ENCODE assay signal across 16 mouse cellular contexts in the genomic region with DNA sequence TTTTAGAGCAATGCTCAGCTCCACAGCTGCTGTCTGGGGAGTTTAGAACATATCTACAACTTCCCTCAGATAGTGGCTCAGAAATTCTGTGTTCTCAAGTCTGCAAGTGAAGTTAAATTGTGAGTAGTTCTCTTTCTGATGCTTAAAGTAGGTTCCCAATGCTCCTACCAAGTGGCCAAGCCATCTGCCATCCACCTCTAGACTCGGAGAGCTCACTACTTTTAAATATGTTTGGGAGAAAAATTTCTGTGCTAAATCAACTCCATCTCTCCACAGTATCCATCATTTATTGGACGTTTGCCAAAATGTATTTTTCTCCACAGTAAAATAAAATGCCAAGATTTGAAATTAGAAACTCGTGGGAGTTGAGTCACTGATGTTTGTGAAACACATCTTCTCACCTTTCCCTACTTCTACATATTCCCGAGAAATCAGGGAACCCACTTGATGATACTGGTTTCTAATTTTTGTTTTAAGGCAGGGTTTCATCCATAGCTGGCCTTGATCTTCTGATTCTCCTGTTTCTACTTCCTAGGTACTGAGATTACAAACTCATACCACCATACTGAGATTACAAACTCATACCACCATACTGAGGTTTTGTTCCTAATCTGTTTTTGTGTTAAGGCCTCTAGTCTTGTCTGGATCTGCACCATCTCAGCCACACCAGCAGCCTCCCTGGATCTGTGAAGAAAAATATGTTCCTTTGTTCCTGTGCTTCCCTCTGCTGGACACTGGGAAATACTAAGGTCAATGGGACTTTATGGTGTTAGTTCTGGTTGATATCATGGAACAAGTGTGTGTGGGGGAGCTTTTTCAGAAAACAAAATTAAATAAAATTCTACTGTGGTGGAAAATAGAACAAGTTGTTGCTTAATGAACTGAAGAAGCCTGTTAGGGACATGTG. TPM values are rescaled to one million over a fixed set of nuclear protein-coding genes. Genes with fewer than 3 reads are reported as not detected.
DNase-seq lines count a peak whose midpoint lies in the region; ATAC-seq and TF ChIP-seq lines count a peak whose summit lies in the region.
"Had no signal": no experiment of that assay in that cellular context is flagged by ENCODE, and none has a peak within 500 bp of the region (broad histone marks: within the 10 kb centered on the region; RNA-seq: fewer than 3 reads in every experiment).

No protein-coding gene starts in this region.

- H3K9ac ChIP-seq in kidney, postnatal 0 days (ENCODE audit: low read depth, low read length), result no peak overlapping the region
- no peak overlapping the region for H3K9ac ChIP-seq in kidney, embryonic 16.5 days (replicated peaks; ENCODE audit: low read length)
- H3K9ac ChIP-seq: lung, embryonic 15.5 days had no signal

- ATAC-seq in frontal cortex, adult (ENCODE audit: low TSS enrichment), result peak; percentile 90
- no peak for ATAC-seq in kidney, postnatal 0 days (replicated peaks; ENCODE audit: low FRiP score, low read depth)
- ATAC-seq in kidney, embryonic 16.5 days (ENCODE audit: low FRiP score, low TSS enrichment), result no peak
- ATAC-seq in megakaryocyte-erythroid progenitor cell, adult 5-6 weeks (replicated peaks; ENCODE audit: low FRiP score, low TSS enrichment, poor library complexity, severe bottlenecking), result no peak
- ATAC-seq: Patski had no signal

- H3K4me2 ChIP-seq in kidney, postnatal 0 days (ENCODE audit: low read length), result no peak overlapping the region
- H3K4me2 ChIP-seq in kidney, embryonic 16.5 days (replicated peaks; ENCODE audit: low read depth, low read length), result no peak overlapping the region
- H3K4me2 ChIP-seq: lung, embryonic 15.5 days had no signal

- H3K4me3 ChIP-seq in kidney, postnatal 0 days (replicated peaks; ENCODE audit: low read depth, low read length), result no peak overlapping the region
- H3K4me3 ChIP-seq in kidney, embryonic 16.5 days (ENCODE audit: low read length), result no peak overlapping the region
- H3K4me3 ChIP-seq in hindbrain, embryonic 10.5 days, result no peak overlapping the region
- H3K4me3 ChIP-seq: lung, embryonic 15.5 days had no signal

- no peaks in the 10 kb centered on the region for H3K9me3 ChIP-seq in kidney, postnatal 0 days (replicated peaks; ENCODE audit: low read length)
- no peaks in the 10 kb centered on the region for H3K9me3 ChIP-seq in kidney, embryonic 16.5 days (ENCODE audit: low read length)
- no peaks in the 10 kb centered on the region for H3K9me3 ChIP-seq in hindbrain, embryonic 10.5 days
- H3K9me3 ChIP-seq: lung, embryonic 15.5 days had no signal

- WGBS in kidney, postnatal 0 days, result 48% methylated on average over 4 of the region's 4 CpGs
- 58% methylated on average over 4 of the region's 4 CpGs for WGBS in kidney, embryonic 16.5 days
- 78% methylated on average over 4 of the region's 4 CpGs for WGBS in hindbrain, embryonic 10.5 days

- H3K36me3 ChIP-seq in kidney, postnatal 0 days (ENCODE audit: insufficient read depth, low read length), result no peaks in the 10 kb centered on the region
- H3K36me3 ChIP-seq in kidney, embryonic 16.5 days (ENCODE audit: insufficient read depth, low read length), result no peaks in the 10 kb centered on the region
- no peaks in the 10 kb centered on the region for H3K36me3 ChIP-seq in hindbrain, embryonic 10.5 days
- H3K36me3 ChIP-seq: lung, embryonic 15.5 days had no signal

- H3K27me3 ChIP-seq in kidney, postnatal 0 days (ENCODE audit: insufficient read depth, low read length), result no peaks in the 10 kb centered on the region
- H3K27me3 ChIP-seq in kidney, embryonic 16.5 days (ENCODE audit: insufficient read depth, low read length), result no peaks in the 10 kb centered on the region
- H3K27me3 ChIP-seq in hindbrain, embryonic 10.5 days (ENCODE audit: insufficient read depth, poor library complexity, severe bottlenecking), result no peaks in the 10 kb centered on the region
- H3K27me3 ChIP-seq: lung, embryonic 15.5 days; Patski had no signal

- no peak for DNase-seq in frontal cortex, postnatal 25 days (ENCODE audit: low spot score in 2 of 2)
- peak; percentile 33 for DNase-seq in kidney, postnatal 0 days (ENCODE audit: low spot score)
- DNase-seq in right cerebral cortex, adult 2 months (ENCODE audit: low spot score in 2 of 2), result peak; percentile 23 to 27
- DNase-seq in right cerebral cortex, adult 18-20 months, result no peak
- no peak for DNase-seq in hindbrain, embryonic 10.5 days (ENCODE audit: low spot score)
- DNase-seq: adrenal gland, postnatal 14 days; kidney, adult 8-10 months; thymus, adult 2 months had no signal

- H3K4me1 ChIP-seq in kidney, postnatal 0 days (replicated peaks; ENCODE audit: insufficient read depth, low read length), result no peaks in the 10 kb centered on the region
- H3K4me1 ChIP-seq in kidney, embryonic 16.5 days (ENCODE audit: insufficient read depth, low read length), result no peaks in the 10 kb centered on the region
- H3K4me1 ChIP-seq in hindbrain, embryonic 10.5 days (replicated peaks), result no peaks in the 10 kb centered on the region
- H3K4me1 ChIP-seq: lung, embryonic 15.5 days had no signal

- peak; percentile 55 for TF ChIP-seq CTCF in kidney, postnatal 0 days (IDR thresholded peaks at IDR 0.05; ENCODE audit: low read depth)

- no peak overlapping the region for H3K27ac ChIP-seq in kidney, postnatal 0 days
- H3K27ac ChIP-seq in kidney, embryonic 16.5 days (ENCODE audit: low read length), result no peak overlapping the region
- no peak overlapping the region for H3K27ac ChIP-seq in hindbrain, embryonic 10.5 days
- H3K27ac ChIP-seq: lung, embryonic 15.5 days had no signal

RNA-seq across cellular contexts. Expression of a gene that starts 0.8 kb away (rescaled TPM):
- not detected in 2 replicates for polyA plus RNA-seq in kidney, postnatal 0 days (2015; fragmentation: Nextera tagmentation; extraction: Ambion mirVana)
- polyA plus RNA-seq in kidney, embryonic 16.5 days (2015; fragmentation: Nextera tagmentation; extraction: Ambion mirVana), result not detected in 2 replicates
- not detected in 2 replicates for total RNA-seq in megakaryocyte-erythroid progenitor cell, adult 5-6 weeks (2014; fragmentation: Nextera tagmentation)
- not detected in 2 replicates for total RNA-seq in megakaryocyte-erythroid progenitor cell, adult 5-6 weeks (2017)
- not detected in 2 replicates for polyA plus RNA-seq in hindbrain, embryonic 10.5 days (2016; fragmentation: Nextera tagmentation; extraction: Ambion mirVana)
- total RNA-seq: adrenal gland, postnatal 14 days had no signal
- polyA plus RNA-seq: embryonic facial prominence, embryonic 11.5 days; lung, embryonic 15.5 days; Patski; spleen, adult 2 months had no signal

RNA-seq across cellular contexts. Expression of a gene that starts 31.1 kb away (rescaled TPM):
- polyA plus RNA-seq in kidney, postnatal 0 days (2015; fragmentation: Nextera tagmentation; extraction: Ambion mirVana), result not detected in 2 replicates
- polyA plus RNA-seq in kidney, embryonic 16.5 days (2015; fragmentation: Nextera tagmentation; extraction: Ambion mirVana), result not detected in 2 replicates
- not detected in 2 replicates for total RNA-seq in megakaryocyte-erythroid progenitor cell, adult 5-6 weeks (2014; fragmentation: Nextera tagmentation)
- total RNA-seq in megakaryocyte-erythroid progenitor cell, adult 5-6 weeks (2017), result not detected in 2 replicates
- polyA plus RNA-seq in hindbrain, embryonic 10.5 days (2016; fragmentation: Nextera tagmentation; extraction: Ambion mirVana), result not detected in 2 replicates
- total RNA-seq: left cerebral cortex, adult 18-20 months had no signal
- polyA plus RNA-seq: embryonic facial prominence, embryonic 11.5 days; Patski; spleen, adult 2 months had no signal

Comparison
In these comparisons a context has a peak if more than half of its experiments do, and no peak if none do; other contexts are left out.
1. DNase-seq: peak in kidney, postnatal 0 days (single experiment) and right cerebral cortex, adult 2 months (2 of 2); none in frontal cortex, postnatal 25 days (0 of 2), right cerebral cortex, adult 18-20 months (single experiment) and hindbrain, embryonic 10.5 days (single experiment).